Mouse (Mus musculus): ENCODE measurements around the gene AB124611. TPM values are rescaled to one million over a fixed set of nuclear protein-coding genes. Genes with fewer than 3 reads are reported as not detected.
"Not testable (repeated sequence)": the region's sequence is repeated elsewhere in the genome, so short reads cannot be mapped to it uniquely, and the experiment has no call there.

AB124611 gene
- polyA plus RNA-seq, 1 experiment from 2014 or later: 2.5 TPM

DNA sequence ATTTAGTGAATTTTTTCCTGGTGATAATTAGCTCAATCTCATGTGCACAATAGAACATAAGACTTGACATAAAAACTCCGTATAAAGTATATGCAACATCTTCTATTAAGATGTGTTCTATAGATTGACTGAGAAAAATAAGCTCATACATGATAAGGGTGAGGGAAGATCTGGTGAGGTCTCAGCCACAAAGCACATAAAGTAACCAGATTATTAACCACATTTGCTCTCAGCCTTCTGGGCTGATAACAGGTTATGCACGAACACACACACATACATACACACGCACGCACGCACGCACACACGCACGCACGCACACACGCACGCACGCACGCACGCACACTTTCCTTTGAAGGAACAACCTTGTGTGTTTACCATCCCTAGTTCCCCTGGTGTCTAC, 10.5 kb downstream of the AB124611 start:
- peaks cover 11% of the 10 kb centered on the region; the same call in 1 of the 2 replicates for H3K4me1 ChIP-seq
- H3K9me3 ChIP-seq: no peaks in the 10 kb centered on the region
- H3K4me3 ChIP-seq: no peak overlapping the region
- DNase-seq (ENCODE audit: low spot score): no peak
- no peaks in the 10 kb centered on the region for H3K27me3 ChIP-seq (ENCODE audit: insufficient read depth, poor library complexity, severe bottlenecking)
- H3K27ac ChIP-seq: no peak overlapping the region
- no peaks in the 10 kb centered on the region for H3K36me3 ChIP-seq
- WGBS: 93% methylated on average over 14 of the region's 14 CpGs

DNA sequence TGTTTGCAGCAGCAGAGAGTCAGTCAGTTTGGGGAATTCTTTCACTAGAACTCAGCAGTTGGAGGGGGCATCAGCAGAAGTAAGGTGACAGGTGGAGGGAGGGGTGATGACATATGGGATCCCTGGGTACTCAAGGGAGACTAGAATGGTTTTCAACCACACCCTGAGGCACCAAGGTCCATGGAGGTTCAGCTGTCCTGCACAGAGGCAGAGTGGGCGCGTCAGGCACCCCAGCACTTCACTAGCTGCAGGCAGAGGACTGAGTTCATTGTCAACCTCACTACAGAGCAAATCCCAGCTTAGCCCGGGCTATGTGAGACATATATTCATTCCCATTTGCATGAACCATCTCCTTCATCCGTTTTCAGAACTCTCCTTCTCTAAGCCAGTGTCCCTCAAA, 11.0 kb downstream of the AB124611 start:
- Histone ChIP-seq H3K9me3 (no peaks in the 10 kb centered on the region), H3K27me3 (ENCODE audit: insufficient read depth, poor library complexity, severe bottlenecking) (no peaks in the 10 kb centered on the region), H3K4me3 (no peak overlapping the region), H3K36me3 (no peaks in the 10 kb centered on the region), H3K27ac (no peak overlapping the region), H3K4me1 (peaks cover 11% of the 10 kb centered on the region; the same call in 1 of the 2 replicates)
- WGBS: 74% methylated on average over 4 of the region's 4 CpGs
- no peak for DNase-seq (ENCODE audit: low spot score)

DNA sequence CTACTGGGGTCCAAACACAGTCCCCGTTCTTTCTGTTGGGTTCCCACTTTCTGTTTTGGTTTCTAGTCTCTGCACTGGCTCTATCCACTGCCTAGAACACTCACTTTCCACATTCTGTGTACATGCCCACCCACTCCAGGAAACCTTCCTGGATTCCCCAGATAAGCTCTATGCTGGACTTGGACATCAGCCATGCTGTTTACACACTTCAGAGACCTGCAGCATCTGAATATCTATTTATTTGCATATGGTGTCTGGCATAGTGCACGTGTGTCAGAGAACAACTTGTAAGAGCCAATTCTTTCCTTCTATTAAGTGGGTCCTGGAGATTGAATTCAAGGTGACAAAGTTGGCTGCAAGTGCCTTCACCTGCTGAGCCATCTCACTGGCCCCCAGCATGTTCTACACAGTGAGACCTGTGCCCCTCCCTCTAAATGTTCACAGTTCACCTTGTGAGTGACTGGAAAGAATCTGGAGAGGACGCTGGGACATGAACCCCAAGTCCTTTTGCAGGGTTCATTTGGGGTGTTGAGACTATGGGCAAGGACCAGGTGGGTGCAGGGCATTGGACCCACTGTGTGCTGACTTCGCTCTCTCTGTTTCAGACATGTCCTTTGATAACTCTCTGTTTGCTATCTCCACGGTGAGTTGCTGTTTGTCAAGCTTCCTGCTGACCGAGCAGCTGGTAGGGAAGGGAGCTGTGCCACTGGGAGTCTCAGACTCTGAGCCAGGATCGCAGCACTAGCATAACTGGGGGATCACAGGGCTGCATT, 14.2 kb downstream of the AB124611 start:
- 58% methylated on average over 7 of the region's 7 CpGs for WGBS
- no peak for DNase-seq (ENCODE audit: low spot score)
- peaks cover 15% of the 10 kb centered on the region for H3K4me1 ChIP-seq
- H3K27ac ChIP-seq: no peak overlapping the region
- H3K9me3 ChIP-seq: no peaks in the 10 kb centered on the region
- no peaks in the 10 kb centered on the region for H3K36me3 ChIP-seq
- H3K27me3 ChIP-seq (ENCODE audit: insufficient read depth, poor library complexity, severe bottlenecking): no peaks in the 10 kb centered on the region
- no peak overlapping the region for H3K4me3 ChIP-seq

DNA sequence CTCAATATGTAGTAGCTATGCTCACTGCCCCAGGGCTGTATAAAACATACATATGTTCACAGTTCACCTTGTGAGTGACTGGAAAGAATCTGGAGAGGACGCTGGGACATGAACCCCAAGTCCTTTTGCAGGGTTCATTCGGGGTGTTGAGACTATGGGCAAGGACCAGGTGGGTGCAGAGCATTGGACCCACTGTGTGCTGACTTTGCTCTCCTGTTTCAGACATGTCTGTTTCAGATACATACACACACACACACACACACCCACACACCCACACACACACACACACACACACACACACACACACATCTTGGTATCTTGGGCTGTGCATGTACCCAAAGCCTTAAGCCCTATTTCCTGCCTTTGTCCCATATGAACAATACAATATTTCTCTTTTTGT, 16.0 kb downstream of the AB124611 start:
- H3K36me3 ChIP-seq: not testable (repeated sequence)

DNA sequence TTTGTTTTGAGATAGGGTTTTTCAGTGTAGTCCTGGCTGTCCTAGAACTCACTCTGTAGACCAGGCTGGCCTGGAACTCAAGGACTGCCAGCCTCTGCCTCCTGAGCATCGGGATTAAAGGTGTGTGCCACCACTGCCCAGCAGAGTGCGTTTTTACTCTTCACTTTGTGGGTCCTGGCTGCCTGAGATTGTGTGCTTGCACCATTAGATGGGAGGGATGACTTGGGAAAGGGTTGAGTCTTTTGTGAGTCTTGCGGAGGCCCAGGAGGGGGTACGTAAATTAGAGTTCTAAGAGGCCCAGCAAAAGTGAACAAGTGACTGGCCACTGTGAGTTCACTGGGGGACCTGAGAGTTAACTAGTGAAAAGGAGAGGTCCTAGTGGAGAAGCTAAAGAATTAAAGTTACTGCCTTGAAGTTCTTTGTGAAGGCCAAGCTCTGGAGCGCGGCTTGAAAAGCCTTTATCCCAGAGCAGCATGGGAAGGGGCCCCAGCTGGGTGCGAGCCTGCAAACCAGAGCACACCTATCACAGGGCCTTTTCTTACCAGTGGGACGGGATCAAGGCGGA, 19.5 kb downstream of the AB124611 start:
- Histone ChIP-seq H3K4me3 (peak overlapping the region; percentile 87), H3K4me1 (peaks cover 17% of the 10 kb centered on the region), H3K27me3 (ENCODE audit: insufficient read depth, poor library complexity, severe bottlenecking) (no peaks in the 10 kb centered on the region), H3K27ac (peak overlapping the region; percentile 99), H3K9me3 (no peaks in the 10 kb centered on the region), H3K36me3 (peaks cover 7% of the 10 kb centered on the region)
- 14% methylated on average over 9 of the region's 9 CpGs for WGBS
- no peak for DNase-seq (ENCODE audit: low spot score)

More for the DNA sequence above, 16.0 kb downstream of the AB124611 start:
- not testable (repeated sequence) for H3K27ac ChIP-seq; H3K4me3 ChIP-seq; DNase-seq (ENCODE audit: low spot score); H3K9me3 ChIP-seq; H3K27me3 ChIP-seq (ENCODE audit: insufficient read depth, poor library complexity, severe bottlenecking)
- H3K4me1 ChIP-seq: peaks cover 11% of the 10 kb centered on the region
- 81% methylated on average over 2 of the region's 2 CpGs for WGBS

DNA sequence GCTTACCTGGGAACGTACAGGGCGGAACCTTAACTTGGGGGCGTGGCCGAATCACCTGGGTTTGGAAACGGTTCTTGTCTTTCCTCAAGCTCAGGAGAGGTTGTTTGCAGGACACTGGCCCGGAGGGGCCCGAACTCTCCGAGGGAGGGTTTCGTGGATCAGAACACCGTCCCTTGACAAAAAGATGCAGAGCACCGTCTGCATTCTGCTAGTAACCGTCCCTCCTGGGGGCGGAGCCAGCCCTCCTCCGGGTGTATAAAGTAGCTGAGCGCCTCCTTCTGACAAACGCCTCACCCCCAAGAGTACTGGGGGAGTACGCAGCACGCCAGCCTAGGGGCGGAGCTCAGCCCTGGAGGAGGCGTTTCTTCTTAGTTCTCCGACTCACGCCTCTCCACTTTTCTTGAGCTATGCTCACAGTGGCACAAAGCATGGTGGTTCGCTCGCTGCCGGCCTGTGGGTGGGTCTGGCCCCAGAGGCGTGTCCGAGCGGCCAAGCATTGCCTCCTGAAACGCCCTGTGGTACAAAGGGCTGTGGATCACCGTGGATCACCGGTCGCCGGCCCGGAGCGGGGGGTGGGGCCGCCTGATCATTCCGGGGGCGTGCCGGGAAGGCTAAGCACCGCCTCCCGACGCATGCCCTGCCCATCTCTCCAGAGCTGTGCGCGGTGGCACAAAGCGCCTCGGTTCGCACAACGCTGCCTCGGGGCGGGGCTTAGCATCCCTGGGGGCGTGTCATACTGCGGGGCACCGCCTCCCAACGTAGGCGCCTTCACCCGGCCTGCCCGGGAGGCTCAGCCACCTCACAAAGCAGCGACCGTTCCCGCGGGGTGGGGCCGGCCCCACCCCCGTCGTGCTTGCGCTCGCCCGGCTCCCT, 20.2 kb downstream of the AB124611 start:
- DNase-seq (ENCODE audit: low spot score): peak; percentile 99
- Histone ChIP-seq H3K36me3 (peaks cover 13% of the 10 kb centered on the region), H3K27me3 (ENCODE audit: insufficient read depth, poor library complexity, severe bottlenecking) (no peaks in the 10 kb centered on the region), H3K4me1 (peaks cover 17% of the 10 kb centered on the region), H3K9me3 (no peaks in the 10 kb centered on the region), H3K27ac (peak overlapping the region; percentile 99), H3K4me3 (peak overlapping the region; percentile 87)
- WGBS: under 1% methylated on average over 67 of the region's 67 CpGs

DNA sequence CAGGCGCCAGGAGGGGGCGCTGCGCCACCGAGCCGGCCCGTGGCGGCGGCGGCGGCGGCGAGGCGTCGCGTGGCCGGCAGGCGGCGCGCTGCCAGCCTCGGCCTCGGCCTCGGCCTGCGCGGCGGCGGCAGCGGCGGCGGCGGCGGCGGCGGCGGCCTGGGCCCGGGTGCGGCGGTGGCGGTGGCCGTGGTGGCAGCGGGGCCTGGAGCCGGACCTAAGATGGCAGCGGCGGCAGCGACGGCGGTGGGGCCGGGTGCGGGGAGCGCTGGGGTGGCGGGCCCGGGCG, 20.8 kb downstream of the AB124611 start, which contains the start of gene Carm1:
Carm1 (plus strand) TSS at position 106 of the 286 bp plus-strand sequence.
- WGBS: 30% methylated on average over 50 of the region's 52 CpGs
- Histone ChIP-seq H3K27me3 (ENCODE audit: insufficient read depth, poor library complexity, severe bottlenecking) (no peaks in the 10 kb centered on the region), H3K4me3 (peak within 1 kb of the TSS; percentile 87), H3K36me3 (peaks cover 19% of the 10 kb centered on the region), H3K9me3 (no peaks in the 10 kb centered on the region), H3K27ac (peak within 1 kb of the TSS; percentile 99), H3K4me1 (peaks cover 17% of the 10 kb centered on the region)
- no peak for DNase-seq (ENCODE audit: low spot score)

DNA sequence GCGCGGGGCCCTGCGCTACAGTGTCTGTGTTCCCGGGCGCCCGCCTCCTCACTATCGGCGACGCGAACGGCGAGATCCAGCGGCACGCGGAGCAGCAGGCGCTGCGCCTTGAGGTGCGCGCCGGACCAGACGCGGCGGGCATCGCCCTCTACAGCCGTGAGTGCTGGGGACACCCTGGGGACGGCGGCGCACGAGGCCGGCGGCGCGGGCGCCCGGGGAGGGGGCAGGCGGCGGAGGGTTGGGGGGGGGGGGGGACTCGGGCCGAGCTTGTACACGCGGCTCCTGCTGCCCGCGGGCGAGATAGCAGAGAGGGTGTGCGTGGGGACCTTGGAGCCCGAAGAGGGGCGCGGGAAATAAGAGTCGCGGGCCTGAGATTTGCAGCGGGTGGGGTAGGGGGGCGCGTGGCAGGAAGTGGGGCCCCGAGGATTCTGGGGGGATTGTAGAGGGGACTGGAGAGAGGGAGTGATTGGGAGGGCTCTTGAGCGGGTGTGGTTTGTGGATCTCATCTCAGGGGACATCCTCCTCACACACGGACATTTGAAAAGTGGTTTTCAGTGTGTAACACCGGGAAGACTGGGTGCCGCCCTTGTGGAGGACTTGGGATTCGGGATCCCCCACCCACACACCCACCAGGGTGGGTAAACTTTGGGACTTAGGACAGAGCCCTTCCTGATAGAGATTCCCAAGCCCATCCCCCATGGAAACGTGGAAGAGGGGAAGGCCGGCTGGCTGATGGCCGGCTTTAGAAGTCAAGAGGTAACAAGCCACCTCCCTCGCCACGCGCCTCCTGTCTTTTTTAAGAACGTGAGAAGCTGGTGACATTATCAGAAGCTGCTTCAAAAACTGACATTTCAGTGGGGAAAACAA, 21.3 kb downstream of the AB124611 start:
- Histone ChIP-seq H3K4me1 (peaks cover 17% of the 10 kb centered on the region), H3K4me3 (peak overlapping the region; percentile 87), H3K27ac (peak overlapping the region; percentile 99), H3K27me3 (ENCODE audit: insufficient read depth, poor library complexity, severe bottlenecking) (no peaks in the 10 kb centered on the region), H3K36me3 (peaks cover 20% of the 10 kb centered on the region), H3K9me3 (no peaks in the 10 kb centered on the region)
- 2% methylated on average over 63 of the region's 66 CpGs for WGBS
- peak; percentile 86 for DNase-seq (ENCODE audit: low spot score)

DNA sequence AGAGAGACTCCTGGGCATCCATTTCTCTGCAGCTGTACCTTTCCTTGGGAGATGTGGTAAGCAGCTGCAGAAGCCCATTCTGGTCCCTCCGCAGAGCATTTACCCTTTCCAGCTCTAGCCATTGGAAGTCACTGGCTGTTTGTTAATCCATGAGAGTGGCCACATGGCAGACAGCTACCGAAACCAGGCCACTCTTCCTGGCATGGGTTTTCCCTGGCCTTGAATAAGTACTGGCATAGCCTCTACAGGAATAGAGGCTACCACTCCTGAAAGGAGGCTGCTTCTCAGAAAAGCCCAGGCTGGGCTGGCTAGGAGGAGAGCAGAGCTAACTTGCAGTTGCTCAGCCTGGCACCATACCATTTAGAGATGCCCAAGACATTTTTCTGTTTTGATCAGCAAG, 25.1 kb downstream of the AB124611 start:
- no peaks in the 10 kb centered on the region for H3K27me3 ChIP-seq (ENCODE audit: insufficient read depth, poor library complexity, severe bottlenecking)
- WGBS: 90% methylated on average over 2 of the region's 2 CpGs
- peaks cover 27% of the 10 kb centered on the region for H3K4me1 ChIP-seq
- DNase-seq (ENCODE audit: low spot score): no peak
- no peak overlapping the region for H3K27ac ChIP-seq
- peaks cover 43% of the 10 kb centered on the region for H3K36me3 ChIP-seq
- H3K4me3 ChIP-seq: no peak overlapping the region
- no peaks in the 10 kb centered on the region for H3K9me3 ChIP-seq

DNA sequence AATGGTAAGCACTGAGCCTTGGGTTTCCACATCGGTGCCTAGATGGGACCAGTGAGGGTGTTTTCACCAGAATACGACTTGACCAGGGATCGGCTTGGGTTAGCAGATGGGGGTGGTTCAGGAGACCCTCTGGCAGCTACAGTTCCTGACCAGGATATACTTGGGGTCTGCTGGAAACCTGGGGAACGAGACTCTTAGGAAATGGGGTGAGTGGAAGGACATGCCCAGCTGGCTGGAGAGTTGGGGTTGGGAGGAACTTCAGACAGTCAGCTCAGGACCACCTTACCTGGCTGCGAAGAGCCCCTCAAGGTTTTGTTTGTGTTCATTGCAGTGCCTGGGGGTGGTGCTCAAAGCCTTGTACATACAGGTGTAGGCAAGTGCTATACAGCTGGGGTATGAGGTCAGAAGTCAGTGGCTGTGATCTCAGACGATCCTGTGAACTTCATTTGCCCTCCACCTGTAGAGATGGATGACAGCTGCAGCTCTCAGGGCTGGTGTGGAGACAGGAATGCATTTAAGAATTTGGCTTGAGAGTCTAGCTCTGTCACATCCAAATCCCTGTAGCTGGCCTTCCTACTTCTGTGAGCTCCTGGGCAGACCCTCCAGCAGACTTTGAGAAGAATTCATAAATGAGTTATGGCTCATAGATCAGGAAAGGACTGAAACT, 27.8 kb downstream of the AB124611 start:
- no peak overlapping the region for H3K27ac ChIP-seq
- no peaks in the 10 kb centered on the region for H3K27me3 ChIP-seq (ENCODE audit: insufficient read depth, poor library complexity, severe bottlenecking)
- peaks cover 39% of the 10 kb centered on the region for H3K4me1 ChIP-seq
- H3K36me3 ChIP-seq: peaks cover 60% of the 10 kb centered on the region
- DNase-seq (ENCODE audit: low spot score): peak; percentile 69
- WGBS: 86% methylated on average over 6 of the region's 6 CpGs
- H3K9me3 ChIP-seq: no peaks in the 10 kb centered on the region
- H3K4me3 ChIP-seq: no peak overlapping the region

DNA sequence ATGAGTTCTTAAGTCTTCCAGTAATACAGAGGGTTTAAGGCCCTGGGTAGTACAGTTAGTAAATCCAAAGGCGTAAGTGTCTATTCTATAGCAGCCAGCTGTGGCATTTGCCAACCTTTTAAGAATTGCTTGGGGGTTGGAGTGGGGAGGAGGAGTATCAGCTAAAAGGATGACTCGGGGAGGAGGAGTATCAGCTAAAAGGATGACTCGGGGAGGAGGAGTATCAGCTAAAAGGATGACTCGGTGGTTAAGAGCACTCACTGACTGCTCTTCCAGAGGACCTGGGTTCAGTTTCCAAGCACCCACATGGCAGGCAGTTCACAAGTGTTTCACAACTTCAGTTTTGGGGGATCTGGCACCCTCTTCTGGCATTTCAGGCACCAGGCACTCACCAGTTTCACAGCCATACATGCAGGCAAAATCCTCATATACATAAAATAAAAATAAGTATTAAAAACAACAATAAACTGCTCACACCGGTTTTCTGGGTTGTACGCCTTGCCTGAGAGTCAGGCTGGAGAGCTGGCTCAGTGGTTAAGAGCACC, 29.3 kb downstream of the AB124611 start:
- H3K27ac ChIP-seq: no peak overlapping the region
- DNase-seq (ENCODE audit: low spot score): no peak
- WGBS: 88% methylated on average over 6 of the region's 6 CpGs
- H3K9me3 ChIP-seq: no peaks in the 10 kb centered on the region
- H3K4me1 ChIP-seq: peaks cover 39% of the 10 kb centered on the region
- H3K27me3 ChIP-seq (ENCODE audit: insufficient read depth, poor library complexity, severe bottlenecking): no peaks in the 10 kb centered on the region
- H3K36me3 ChIP-seq: peaks cover 61% of the 10 kb centered on the region
- no peak overlapping the region for H3K4me3 ChIP-seq

DNA sequence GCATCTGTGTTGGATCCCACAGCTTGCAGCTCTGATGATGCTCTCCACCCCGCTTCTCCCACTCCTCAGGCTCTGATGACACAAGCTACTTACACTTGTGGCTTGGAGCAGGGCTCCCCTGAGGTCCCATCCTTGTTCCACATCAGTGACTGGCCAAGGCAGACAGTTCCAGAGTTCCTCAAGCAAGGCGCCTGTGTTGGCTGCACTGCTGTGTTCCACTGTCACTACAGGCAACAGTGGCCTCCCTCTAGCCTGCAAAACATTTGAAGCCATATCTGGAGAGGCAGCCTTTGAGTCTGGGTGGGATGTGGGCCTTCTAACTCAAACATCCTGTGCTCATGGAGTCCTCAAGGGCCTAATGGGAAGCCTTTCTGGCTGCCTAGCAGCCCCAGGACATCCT, 31.0 kb downstream of the AB124611 start:
- H3K4me1 ChIP-seq: peaks cover 39% of the 10 kb centered on the region
- 86% methylated on average over 2 of the region's 2 CpGs for WGBS

More for the DNA sequence above, 31.0 kb downstream of the AB124611 start:
- Histone ChIP-seq H3K4me3 (no peak overlapping the region), H3K36me3 (peaks cover 61% of the 10 kb centered on the region), H3K9me3 (no peaks in the 10 kb centered on the region), H3K27ac (peak overlapping the region; percentile 53; the same call in 1 of the 2 replicates), H3K27me3 (ENCODE audit: insufficient read depth, poor library complexity, severe bottlenecking) (no peaks in the 10 kb centered on the region)
- DNase-seq (ENCODE audit: low spot score): peak; percentile 74
